Mouse (Mus musculus) lung, postnatal 25 days (tissue): Measurements from ENCODE around the gene Srek1ip1.

Source experiments
- DNase-seq: peaks from one replicate; pipeline ENCODE4 v3.0.0; 2022; ENCODE audit warnings: low spot score

The Srek1ip1 gene

DNA sequence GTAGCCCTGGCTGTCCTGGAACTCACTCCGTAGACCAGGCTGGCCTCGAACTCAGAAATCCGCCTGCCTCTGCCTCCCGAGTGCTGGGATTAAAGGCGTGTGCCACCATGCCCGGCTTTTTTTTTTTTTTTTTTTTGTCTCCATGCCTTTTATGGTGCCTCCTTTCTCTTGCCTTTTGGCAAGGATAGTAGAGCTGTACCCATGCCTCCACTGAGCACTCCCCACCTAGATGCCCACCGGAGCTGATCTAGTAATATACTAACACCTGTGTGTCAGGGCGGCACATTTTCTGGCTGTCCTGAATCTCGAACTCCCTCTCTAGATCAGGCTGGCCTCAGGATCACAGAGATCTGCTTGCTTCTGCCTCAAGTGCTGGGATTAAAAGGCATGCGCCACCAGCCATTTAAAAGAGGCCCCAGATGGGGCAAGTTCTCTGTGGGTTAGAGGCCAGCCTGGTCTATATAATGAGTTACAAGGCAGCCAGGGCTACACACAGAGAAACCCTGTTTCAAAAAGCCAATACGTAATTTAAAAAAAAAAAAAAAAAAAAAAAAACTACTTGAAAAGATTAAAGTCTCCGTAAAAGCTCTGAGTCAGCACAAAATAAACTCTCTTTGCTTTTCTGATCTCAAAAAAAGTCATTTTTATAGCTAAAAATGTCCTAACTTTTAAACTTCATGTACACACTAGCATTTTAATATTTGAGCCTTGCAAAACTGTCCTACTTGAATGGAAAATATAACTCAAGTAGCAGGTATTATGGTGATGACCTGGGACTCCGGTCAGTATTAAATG lies 51.2 kb downstream of the Srek1ip1 start:
- DNase-seq: no peak

DNA sequence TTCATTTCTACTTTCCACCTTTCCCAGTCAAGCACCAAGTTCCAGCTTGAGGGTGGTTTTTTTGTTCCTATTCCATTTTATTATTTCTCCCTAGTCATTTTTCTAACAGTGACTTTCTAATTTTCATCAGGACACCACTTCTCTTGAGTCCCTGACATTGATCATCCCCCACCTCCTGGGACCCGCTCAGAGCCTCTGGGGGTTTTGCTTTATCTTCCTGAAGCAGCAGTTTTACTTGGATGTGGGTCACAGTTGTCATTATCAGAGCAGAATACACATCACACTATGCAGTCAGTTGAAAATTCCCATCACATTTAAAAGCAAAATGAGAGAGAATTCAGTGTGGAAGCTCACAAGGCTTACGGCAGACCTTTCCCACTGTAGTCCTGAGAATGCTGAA lies 61.4 kb downstream of the Srek1ip1 start:
- DNase-seq: no peak

DNA sequence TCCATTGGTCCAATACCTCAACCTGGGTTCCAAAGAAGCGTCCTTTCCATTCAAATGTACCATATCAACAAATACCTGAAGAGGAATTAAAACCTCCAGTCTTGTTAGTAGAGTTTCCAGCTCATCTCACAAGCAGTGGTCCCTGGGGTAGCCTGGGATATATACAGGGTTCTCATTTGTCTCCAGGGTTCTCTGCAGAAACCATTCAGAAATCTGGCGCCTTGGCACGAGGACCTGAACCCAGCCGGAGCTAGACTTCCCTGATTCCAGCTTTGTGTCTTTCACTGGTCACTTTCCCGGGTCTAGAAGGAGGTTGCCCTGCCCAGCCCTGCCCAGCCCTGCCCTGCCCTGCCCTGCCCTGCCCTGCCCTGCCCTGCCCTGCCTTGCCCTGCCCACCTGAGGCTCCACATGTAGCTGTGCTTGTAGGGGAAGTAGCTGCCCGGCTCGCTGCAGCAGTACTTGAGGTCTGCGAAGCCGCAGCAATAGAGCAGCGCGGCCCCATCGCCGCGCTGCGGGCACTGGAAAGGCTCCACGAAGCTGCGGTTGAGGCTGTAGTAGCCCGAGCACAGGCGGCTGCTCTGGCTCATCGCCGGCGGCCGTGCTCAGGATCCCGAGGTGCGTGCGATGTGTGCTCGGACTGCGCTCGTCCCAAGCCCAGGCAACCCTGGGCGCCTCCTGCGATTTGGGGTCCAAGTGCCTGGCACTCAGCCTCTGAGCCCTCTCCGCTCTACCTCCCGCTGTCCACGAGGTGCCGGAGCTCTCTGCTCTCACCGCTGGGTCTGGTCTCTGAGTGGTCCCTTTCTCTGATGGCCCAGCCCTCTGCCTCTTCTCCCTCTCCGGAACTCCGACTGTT lies 71.1 kb downstream of the Srek1ip1 start, which contains the start of gene Shisal2b:
Shisal2b (minus strand) TSS at position 767 of the 853 bp plus-strand sequence.
- no peak for DNase-seq

GRCm38 (mm10) chr13:104866726-104867125 lies 74.4 kb downstream of the Srek1ip1 start:
- no peak for DNase-seq

- no peak for DNase-seq
Observed at GRCm38 (mm10) chr13:104869907-104870306, 77.6 kb downstream of the Srek1ip1 start.

- DNase-seq: no peak
Observed at GRCm38 (mm10) chr13:104878508-104878907, 86.2 kb downstream of the Srek1ip1 start.

DNA sequence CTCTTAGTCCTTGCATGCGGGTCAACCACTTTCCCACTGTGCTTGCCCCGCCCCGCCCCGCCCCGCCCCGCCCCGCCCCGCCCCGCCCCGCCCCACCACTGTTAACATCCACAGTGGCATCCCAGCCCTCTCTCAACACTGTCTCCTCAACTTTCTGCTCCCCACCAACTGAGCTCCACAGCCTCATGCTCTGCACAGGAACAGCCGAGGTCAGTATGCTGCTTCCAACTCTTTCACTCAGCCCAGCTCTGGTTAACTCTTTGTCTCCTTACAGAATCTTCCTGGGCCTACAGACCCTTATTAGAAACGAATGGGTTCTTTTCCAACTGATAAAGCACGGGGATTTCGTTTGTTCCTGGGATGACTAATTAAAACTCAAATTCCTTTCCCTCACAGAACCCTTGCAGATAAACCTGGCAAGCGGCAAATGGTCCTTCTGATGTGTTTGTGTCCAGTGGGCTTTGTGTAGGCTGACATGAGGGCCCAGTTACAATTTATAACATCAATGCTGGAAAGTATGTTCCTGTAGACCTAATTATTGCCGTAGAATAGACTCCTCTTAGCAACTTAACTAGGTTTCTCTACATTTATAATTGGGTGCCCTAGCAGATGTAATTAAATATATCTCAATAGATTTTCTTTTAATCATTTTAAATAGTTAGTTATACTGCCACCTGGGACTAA lies 91.4 kb downstream of the Srek1ip1 start:
- DNase-seq: no peak

- DNase-seq: no peak
Observed at GRCm38 (mm10) chr13:104886308-104887032, 94.2 kb downstream of the Srek1ip1 start.
